Mouse (Mus musculus): ENCODE results near the gene Hoxb7.

GRCm38 (mm10) chr11:96332618-96333032 lies 46.2 kb downstream of the Hoxb7 start:
- no peak for TF ChIP-seq EP300 (IDR thresholded peaks at IDR 0.05)
- TF ChIP-seq CTCF (IDR thresholded peaks at IDR 0.05), result no peak

Measured in lung, postnatal 0 days (tissue).